Mouse (Mus musculus): ENCODE results near the gene Trim46.

The Trim46 gene

GRCm38 (mm10) chr3:89246261-89247100 is at the start of gene Trim46:
Gene Trim46 (minus strand): TSS chr3:89246309.
- peak; percentile 69 for ATAC-seq (ENCODE audit: low TSS enrichment)

GRCm38 (mm10) chr3:89295685-89296230 is 49.6 kb upstream of the Trim46 start:
- 0 out of 2 replicates have a peak, but pooled peaks have one; percentile 12 for ATAC-seq (ENCODE audit: low TSS enrichment)

- no peak for ATAC-seq (ENCODE audit: low TSS enrichment)
Measured at GRCm38 (mm10) chr3:89294195-89294594, 48.1 kb upstream of the Trim46 start.

- ATAC-seq (ENCODE audit: low TSS enrichment): no peak
Measured at GRCm38 (mm10) chr3:89293247-89293918, 47.3 kb upstream of the Trim46 start.

- ATAC-seq (ENCODE audit: low TSS enrichment): no peak
Measured at GRCm38 (mm10) chr3:89292303-89292702, 46.2 kb upstream of the Trim46 start.

- no peak for ATAC-seq (ENCODE audit: low TSS enrichment)
Measured at GRCm38 (mm10) chr3:89291874-89292273, 45.8 kb upstream of the Trim46 start.

GRCm38 (mm10) chr3:89288503-89288928 is 42.4 kb upstream of the Trim46 start:
- peak; percentile 62; the same call in 1 of the 2 replicates for ATAC-seq (ENCODE audit: low TSS enrichment)

GRCm38 (mm10) chr3:89287286-89287685 is 41.2 kb upstream of the Trim46 start:
- ATAC-seq (ENCODE audit: low TSS enrichment): no peak

GRCm38 (mm10) chr3:89285526-89285925 is 39.4 kb upstream of the Trim46 start:
- ATAC-seq (ENCODE audit: low TSS enrichment): no peak

- ATAC-seq (ENCODE audit: low TSS enrichment): no peak
Measured at GRCm38 (mm10) chr3:89284261-89284660, 38.2 kb upstream of the Trim46 start.

- ATAC-seq (ENCODE audit: low TSS enrichment): no peak
Measured at GRCm38 (mm10) chr3:89282291-89282643, 36.2 kb upstream of the Trim46 start.

- ATAC-seq (ENCODE audit: low TSS enrichment): peak; percentile 55
Measured at GRCm38 (mm10) chr3:89281579-89282290, 35.6 kb upstream of the Trim46 start.

- 0 out of 2 replicates have a peak, but pooled peaks have one; percentile 9 for ATAC-seq (ENCODE audit: low TSS enrichment)
Measured at GRCm38 (mm10) chr3:89280606-89281511, 34.8 kb upstream of the Trim46 start, which contains the start of gene Efna1. Gene Efna1 (minus strand): TSS chr3:89281142.

- ATAC-seq (ENCODE audit: low TSS enrichment): no peak
Measured at GRCm38 (mm10) chr3:89280050-89280605, 34.0 kb upstream of the Trim46 start.

- ATAC-seq (ENCODE audit: low TSS enrichment): peak; percentile 74
Measured at GRCm38 (mm10) chr3:89279153-89279890, 33.2 kb upstream of the Trim46 start.

- no peak for ATAC-seq (ENCODE audit: low TSS enrichment)
Measured at GRCm38 (mm10) chr3:89278643-89279042, 32.5 kb upstream of the Trim46 start.

- no peak for ATAC-seq (ENCODE audit: low TSS enrichment)
Measured at GRCm38 (mm10) chr3:89278107-89278506, 32.0 kb upstream of the Trim46 start.

GRCm38 (mm10) chr3:89277281-89278021 is 31.3 kb upstream of the Trim46 start:
- no peak for ATAC-seq (ENCODE audit: low TSS enrichment)

GRCm38 (mm10) chr3:89276061-89276460 is 30.0 kb upstream of the Trim46 start:
- ATAC-seq (ENCODE audit: low TSS enrichment): no peak

All from frontal cortex, adult (tissue).